In the genomic region with DNA sequence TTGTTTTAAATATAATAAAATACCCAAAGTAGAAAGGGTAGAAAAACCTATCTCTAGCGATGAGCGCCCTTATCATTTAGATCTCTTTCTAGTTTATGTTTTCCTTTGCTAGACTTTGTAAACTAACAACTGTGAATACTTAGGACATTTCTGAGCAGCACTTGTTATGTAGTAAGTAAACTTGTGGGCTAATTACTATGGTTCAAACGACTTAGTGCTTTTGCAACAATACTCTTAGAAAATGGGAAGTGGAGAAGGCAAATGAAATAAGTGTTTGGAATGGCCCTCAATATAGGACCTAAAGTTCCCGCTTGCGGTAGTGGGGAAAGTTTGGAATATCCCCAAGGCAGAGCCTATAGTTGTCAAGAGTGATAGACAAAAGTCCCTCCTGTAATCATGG, we compare ENCODE assay signal across 10 mouse cellular contexts. TPM values are rescaled to one million over a fixed set of nuclear protein-coding genes. Genes with fewer than 3 reads are reported as not detected.
DNase-seq lines count a peak whose midpoint lies in the region; ATAC-seq and TF ChIP-seq lines count a peak whose summit lies in the region.
"Had no signal": no experiment of that assay in that cellular context is flagged by ENCODE, and none has a peak within 500 bp of the region (broad histone marks: within the 10 kb centered on the region; RNA-seq: fewer than 3 reads in every experiment).

No protein-coding gene starts in this region.

- H3K4me1 ChIP-seq in forebrain, embryonic 16.5 days (replicated peaks; ENCODE audit: control insufficient read depth, insufficient read depth, low read length): peaks cover 12% of the 10 kb centered on the region
- H3K4me1 ChIP-seq in liver, postnatal 0 days (ENCODE audit: insufficient read depth): peaks cover 9% of the 10 kb centered on the region

- H3K27me3 ChIP-seq in forebrain, embryonic 16.5 days (replicated peaks; ENCODE audit: control insufficient read depth, insufficient read depth, low read length): no peaks in the 10 kb centered on the region
- no peaks in the 10 kb centered on the region for H3K27me3 ChIP-seq in liver, postnatal 0 days (ENCODE audit: insufficient read depth, low read length)

- 11% methylated on average over 5 of the region's 5 CpGs for WGBS in forebrain, embryonic 16.5 days
- WGBS in liver, postnatal 0 days (ENCODE audit: insufficient replicate concordance): 22% methylated on average over 5 of the region's 5 CpGs

- peak overlapping the region; percentile 74 for H3K4me2 ChIP-seq in forebrain, embryonic 16.5 days (ENCODE audit: low read length)
- H3K4me2 ChIP-seq in liver, postnatal 0 days (ENCODE audit: low read depth, low read length): peak overlapping the region; percentile 90

- H3K4me3 ChIP-seq in gastrocnemius, adult 2 months: peak overlapping the region; percentile 88
- peak overlapping the region; percentile 94 for H3K4me3 ChIP-seq in forebrain, embryonic 16.5 days (replicated peaks; ENCODE audit: low read length)
- H3K4me3 ChIP-seq in liver, postnatal 0 days (ENCODE audit: low read depth, low read length): peak overlapping the region; percentile 78

- H3K27ac ChIP-seq in gastrocnemius, adult 2 months: peak overlapping the region; percentile 78; the same call in 1 of the 2 replicates
- H3K27ac ChIP-seq in forebrain, embryonic 16.5 days (ENCODE audit: low read length): no peak overlapping the region
- H3K27ac ChIP-seq in liver, postnatal 0 days (ENCODE audit: low read depth): 0 out of 2 replicates have a peak overlapping the region, but pooled peaks have one; percentile 53

- no peak for TF ChIP-seq EP300 in liver, postnatal 0 days (IDR thresholded peaks at IDR 0.05; ENCODE audit: low read depth)

- no peaks in the 10 kb centered on the region for H3K9me3 ChIP-seq in forebrain, embryonic 16.5 days (ENCODE audit: control insufficient read depth, low read length)
- H3K9me3 ChIP-seq in liver, postnatal 0 days (ENCODE audit: low read length): no peaks in the 10 kb centered on the region

- peak overlapping the region; percentile 82 for H3K9ac ChIP-seq in forebrain, embryonic 16.5 days (replicated peaks; ENCODE audit: low read depth, low read length)
- peak overlapping the region; percentile 62; the same call in 1 of the 2 replicates for H3K9ac ChIP-seq in liver, postnatal 0 days (replicated peaks)

- H3K36me3 ChIP-seq in forebrain, embryonic 16.5 days (ENCODE audit: control insufficient read depth, insufficient read depth): no peaks in the 10 kb centered on the region
- H3K36me3 ChIP-seq in liver, postnatal 0 days (replicated peaks; ENCODE audit: insufficient read depth, low read length): no peaks in the 10 kb centered on the region

- no peak for ATAC-seq in forebrain, embryonic 16.5 days
- no peak for ATAC-seq in liver, postnatal 0 days

- no peak for TF ChIP-seq CTCF in gastrocnemius, adult 2 months (IDR thresholded peaks at IDR 0.05)
- TF ChIP-seq CTCF in liver, postnatal 0 days (IDR thresholded peaks at IDR 0.05; ENCODE audit: low read depth): no peak

- DNase-seq in gastrocnemius, adult 2 months: no peak
- DNase-seq in gastrocnemius, postnatal 14 days: no peak
- DNase-seq in 416B (ENCODE audit: low read depth): peak; percentile 48
- DNase-seq in liver, postnatal 0 days: no peak
- no peak for DNase-seq in spleen, adult 12 weeks (ENCODE audit: low spot score)
- no peak for DNase-seq in natural killer cell, adult 2 months (ENCODE audit: low spot score in 2 of 2)
- no peak for DNase-seq in adrenal gland, postnatal 4 days (ENCODE audit: low spot score in 2 of 2)
- DNase-seq: B cell, adult 2 months; cerebellum, adult 9-11 months had no signal

- intact Hi-C loops in gastrocnemius, adult 2 months (cut with DNase I): loop anchor here (10.0 kb wide), 2 partner anchors 155 to 195 kb away; no protein-coding TSS in a partner anchor
- intact Hi-C loops in gastrocnemius, postnatal 14 days (cut with DNase I; ENCODE audit: low total_unique reads): no loop called here

RNA-seq across cellular contexts. Expression of a gene that starts 0.8 kb away (rescaled TPM):
- total RNA-seq in gastrocnemius, adult 2 months (2021): 1 to 10 TPM; 7.9 to 8.6 TPM
- total RNA-seq in gastrocnemius, postnatal 14 days (2021): 1 to 10 TPM; 6.4 to 6.9 TPM
- 44.2 and 45.1 TPM in 2 replicates for polyA plus RNA-seq in forebrain, embryonic 16.5 days (2015; fragmentation: Nextera tagmentation; extraction: Ambion mirVana)
- polyA plus RNA-seq in liver, postnatal 0 days (2015; fragmentation: Nextera tagmentation; extraction: Ambion mirVana): 4.0 and 5.8 TPM in 2 replicates
- total RNA-seq in adrenal gland, postnatal 4 days (2021): 10 to 100 TPM; 29.9 to 30.6 TPM
